Mouse (Mus musculus) lung, embryonic 14.5 days (tissue): ENCODE measurements around the gene Fgfr2. TPM values are rescaled to one million over a fixed set of nuclear protein-coding genes. Genes with fewer than 3 reads are reported as not detected.

Source experiments
- ATAC-seq: fragments of 200-750 bp; cut with Nextera tagmentation; 2 replicates; pipeline ENCODE4 v1.8.0; 2017; ENCODE audit warnings: mild to moderate bottlenecking, moderate TSS enrichment, moderate library complexity; ENCODE audit not compliant: insufficient read depth
- DNase-seq: peaks from one replicate; pipeline ENCODE4 v3.0.0-alpha.2; 2015
- H3K27ac ChIP-seq: fragments of 300-500 bp; sonication (generic); 2 replicates; pipeline ENCODE4 v1.5.1; 2014; ENCODE audit warnings: low read depth, mild to moderate bottlenecking, moderate library complexity
- H3K27me3 ChIP-seq: fragments of 300-500 bp; sonication (generic); 2 replicates; pipeline ENCODE4 v1.6.1; 2014; ENCODE audit warnings: low read length, control low read depth; ENCODE audit not compliant: insufficient read depth
- H3K36me3 ChIP-seq: fragments of 300-500 bp; sonication (generic); 2 replicates; pipeline ENCODE4 v1.6.1; 2014; ENCODE audit warnings: control low read depth; ENCODE audit not compliant: insufficient read depth
- H3K4me1 ChIP-seq: fragments of 300-500 bp; sonication (generic); 2 replicates; pipeline ENCODE4 v1.6.1; 2014; ENCODE audit warnings: antibody characterized with exemption, control low read depth; ENCODE audit not compliant: insufficient read depth
- H3K4me2 ChIP-seq: fragments of 300-500 bp; sonication (generic); 2 replicates; pipeline ENCODE4 v1.6.1; 2014; ENCODE audit warnings: mild to moderate bottlenecking
- H3K4me3 ChIP-seq: fragments of 300-500 bp; sonication (generic); 2 replicates; pipeline ENCODE4 v1.5.1; 2014; ENCODE audit warnings: low read depth, low read length
- H3K9ac ChIP-seq: fragments of 300-500 bp; sonication (generic); 2 replicates; pipeline ENCODE4 v1.6.1; 2014
- H3K9me3 ChIP-seq: fragments of 300-500 bp; sonication (generic); 2 replicates; pipeline ENCODE4 v1.6.1; 2016; ENCODE audit warnings: low read depth, low read length, control low read depth
- CTCF ChIP-seq: IDR thresholded peaks from 2 replicates; pipeline ENCODE4 v1.5.1; 2016; ENCODE audit warnings: antibody characterized with exemption, low read depth
- WGBS: fragments of 180-500 bp; shearing (Covaris S2); extraction: QIAGEN DNeasy Blood & Tissue Kit; methylation state at CpG from one replicate; pipeline ENCODE4 v1.1.7; 2014; 5-methylcytosine and 5-hydroxymethylcytosine counted together
- polyA plus RNA-seq: library from polyadenylated mRNA; unstranded; fragments of >200 nt; fragmentation: Nextera tagmentation; extraction: Ambion mirVana; gene quantifications from 2 replicates; pipeline ENCODE4 v1.2.1, GENCODE M21; 2014

Fgfr2 gene
- polyA plus RNA-seq, 1 experiment from 2014 or later: 179 TPM

- Histone ChIP-seq H3K4me1 (peaks cover 28% of the 10 kb centered on the region), H3K4me2 (0 out of 2 replicates have a peak overlapping the region, but pooled peaks have one; percentile 1), H3K36me3 (0 out of 2 replicates have a peak, but pooled peaks cover 9% of the 10 kb centered on the region), H3K27ac (peak overlapping the region; percentile 12; the same call in 1 of the 2 replicates), H3K9me3 (no peaks in the 10 kb centered on the region), H3K9ac (0 out of 2 replicates have a peak overlapping the region, but pooled peaks have one; percentile 2), H3K4me3 (no peak overlapping the region), H3K27me3 (no peaks in the 10 kb centered on the region)
- 56% methylated on average over 13 of the region's 13 CpGs for WGBS
- DNase-seq (no peak), ATAC-seq (no peak)
- no peak for TF ChIP-seq CTCF
Measured at GRCm38 (mm10) chr7:130695669-130696338, 2427.3 kb downstream of the Fgfr2 start.

GRCm38 (mm10) chr7:130693800-130694193 lies 2429.4 kb downstream of the Fgfr2 start:
- TF ChIP-seq CTCF: peak; percentile 46
- Histone ChIP-seq H3K36me3 (no peaks in the 10 kb centered on the region), H3K9me3 (no peaks in the 10 kb centered on the region), H3K4me3 (peak overlapping the region; percentile 59), H3K4me1 (peaks cover 28% of the 10 kb centered on the region), H3K27ac (peak overlapping the region; percentile 96), H3K4me2 (peak overlapping the region; percentile 89), H3K9ac (peak overlapping the region; percentile 83), H3K27me3 (no peaks in the 10 kb centered on the region)
- 0 out of 2 replicates have a peak, but pooled peaks have one; percentile 9 for ATAC-seq
- peak; percentile 59 for DNase-seq
- WGBS: 23% methylated on average over 11 of the region's 11 CpGs

- Histone ChIP-seq H3K4me2 (peak overlapping the region; percentile 89), H3K4me1 (peaks cover 28% of the 10 kb centered on the region), H3K4me3 (peak overlapping the region; percentile 59), H3K9ac (peak overlapping the region; percentile 83), H3K36me3 (no peaks in the 10 kb centered on the region), H3K27me3 (no peaks in the 10 kb centered on the region), H3K9me3 (no peaks in the 10 kb centered on the region), H3K27ac (peak overlapping the region; percentile 96)
- 3% methylated on average over 19 of the region's 19 CpGs for WGBS
- DNase-seq (peak; percentile 62), ATAC-seq (peak; percentile 61)
- peak; percentile 16; the same call in 1 of the 2 replicates for TF ChIP-seq CTCF
Measured at GRCm38 (mm10) chr7:130692943-130693799, 2430.0 kb downstream of the Fgfr2 start.

GRCm38 (mm10) chr7:130692392-130692942 lies 2430.7 kb downstream of the Fgfr2 start:
- peak; percentile 86 for DNase-seq
- TF ChIP-seq CTCF: peak; percentile 39; the same call in 1 of the 2 replicates
- Histone ChIP-seq H3K4me1 (peaks cover 28% of the 10 kb centered on the region), H3K27me3 (no peaks in the 10 kb centered on the region), H3K4me3 (peak overlapping the region; percentile 59), H3K4me2 (peak overlapping the region; percentile 89), H3K9ac (peak overlapping the region; percentile 83), H3K36me3 (no peaks in the 10 kb centered on the region), H3K9me3 (no peaks in the 10 kb centered on the region), H3K27ac (peak overlapping the region; percentile 96)
- WGBS: under 1% methylated on average over 39 of the region's 39 CpGs
- peak; percentile 84 for ATAC-seq

GRCm38 (mm10) chr7:130691931-130692330 lies 2431.2 kb downstream of the Fgfr2 start:
- WGBS: 19% methylated on average over 2 of the region's 2 CpGs
- DNase-seq (peak; percentile 53), ATAC-seq (no peak)
- no peaks in the 10 kb centered on the region for H3K27me3 ChIP-seq
- no peaks in the 10 kb centered on the region for H3K9me3 ChIP-seq
- peaks cover 28% of the 10 kb centered on the region for H3K4me1 ChIP-seq
- peak overlapping the region; percentile 96 for H3K27ac ChIP-seq
- H3K9ac ChIP-seq: peak overlapping the region; percentile 17; the same call in 1 of the 2 replicates
- no peak overlapping the region for H3K4me3 ChIP-seq
- H3K4me2 ChIP-seq: peak overlapping the region; percentile 89
- H3K36me3 ChIP-seq: no peaks in the 10 kb centered on the region
- TF ChIP-seq CTCF: no peak

- Histone ChIP-seq H3K4me2 (no peak overlapping the region), H3K36me3 (no peaks in the 10 kb centered on the region), H3K9ac (no peak overlapping the region), H3K9me3 (no peaks in the 10 kb centered on the region), H3K4me1 (peaks cover 27% of the 10 kb centered on the region), H3K27me3 (no peaks in the 10 kb centered on the region), H3K4me3 (no peak overlapping the region), H3K27ac (no peak overlapping the region)
- no peak for DNase-seq
- no peak for TF ChIP-seq CTCF
- no peak for ATAC-seq
- WGBS: 60% methylated on average over 6 of the region's 6 CpGs
Measured at GRCm38 (mm10) chr7:130690869-130691268, 2432.3 kb downstream of the Fgfr2 start.
